Mouse (Mus musculus) frontal cortex, postnatal 36 days (tissue): ENCODE data around the gene Prl7d1.
"Not testable (repeated sequence)": the region's sequence is repeated elsewhere in the genome, so short reads cannot be mapped to it uniquely, and the experiment has no call there.

Experiments used
- DNase-seq, 2 experiments: peaks; one replicate each; pipeline ENCODE4 v3.0.0; 2022; ENCODE audit warnings: low spot score in 2 of 2

The Prl7d1 gene

GRCm38 (mm10) chr13:27716636-27717035 is at the start of gene Prl7d1:
Prl7d1 (minus strand) TSS chr13:27716736.
- no peak for DNase-seq

DNA sequence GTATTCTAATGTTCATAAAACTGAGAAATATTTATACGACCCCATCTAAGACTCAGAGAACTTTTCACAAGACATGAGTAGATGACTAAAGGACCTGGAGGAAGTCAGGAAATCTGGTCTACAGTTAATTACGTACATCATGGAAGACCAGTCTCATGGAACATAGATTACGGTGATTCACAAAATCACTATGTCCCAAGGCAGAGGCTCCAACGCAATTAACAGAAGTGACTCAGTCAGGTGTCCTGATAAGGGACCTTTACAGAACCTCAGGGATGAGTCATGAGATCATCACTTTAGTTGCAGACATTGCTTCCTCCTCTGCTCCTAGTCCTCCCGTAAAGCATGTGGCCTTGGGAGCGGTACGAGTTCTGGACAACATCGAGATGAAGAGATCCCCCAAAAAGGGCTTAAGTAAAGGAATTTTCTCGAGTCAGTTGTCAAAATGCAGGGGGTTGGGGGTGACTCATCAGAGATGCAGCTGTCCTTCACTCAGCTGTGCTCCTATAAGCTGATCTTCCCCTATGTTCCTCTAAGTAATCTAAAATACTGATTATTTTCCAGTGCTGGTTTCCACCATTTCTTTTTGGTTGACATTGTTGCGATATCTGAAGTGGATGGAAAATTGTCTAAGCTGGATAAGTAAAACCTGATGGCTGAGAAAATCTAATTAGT is 18.1 kb upstream of the Prl7d1 start:
- DNase-seq, result no peak

DNA sequence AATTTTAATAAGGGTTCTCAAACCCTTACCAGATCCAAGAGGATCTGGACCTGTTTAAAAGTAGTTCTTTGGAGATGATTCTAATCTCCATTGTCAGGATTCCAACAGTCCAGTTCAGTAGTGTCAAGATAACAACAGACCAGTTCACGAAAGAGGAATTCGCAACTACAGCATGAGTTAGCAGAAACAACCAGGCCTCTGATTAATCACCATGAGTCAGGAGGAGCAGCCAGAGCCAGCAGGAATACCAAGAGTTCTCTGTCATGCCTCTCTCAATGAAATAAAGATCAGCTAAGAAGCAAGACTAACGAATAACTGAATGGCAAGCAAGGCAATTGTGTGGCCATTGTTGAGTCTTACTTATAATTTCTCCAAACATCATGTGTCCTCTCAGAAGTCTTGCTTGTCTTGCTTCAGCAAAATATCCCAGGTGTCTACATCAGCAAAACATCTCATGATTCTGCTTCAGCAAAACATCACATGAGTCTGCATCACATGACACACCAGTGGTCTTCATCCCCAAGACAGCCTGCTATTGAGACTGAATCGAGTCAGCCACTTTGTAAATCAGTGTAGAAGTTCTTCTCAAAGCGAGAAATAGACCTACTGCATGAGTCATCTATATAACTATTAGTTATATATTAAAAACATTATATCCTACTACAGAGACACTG is 13.9 kb upstream of the Prl7d1 start:
- not testable (repeated sequence) for DNase-seq

DNA sequence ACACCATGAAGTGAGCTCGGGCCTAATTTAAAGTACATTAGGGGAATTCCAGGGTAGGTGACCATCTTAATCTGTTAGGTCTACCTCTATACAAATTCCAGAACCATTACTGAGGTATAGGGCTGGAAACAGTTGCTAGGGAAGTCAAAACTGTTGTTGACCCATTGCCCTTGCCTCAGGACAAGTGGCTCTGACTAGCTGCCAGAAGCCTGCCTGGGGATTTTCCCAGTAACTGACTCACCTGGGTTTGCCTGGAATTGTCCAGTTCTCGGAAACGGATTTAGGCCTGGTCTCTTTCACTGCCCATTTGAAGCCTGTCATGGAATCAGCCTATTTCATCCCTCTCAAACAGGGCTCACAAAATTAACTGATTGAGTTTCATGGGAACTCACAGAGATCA is 8.5 kb upstream of the Prl7d1 start:
- DNase-seq, result not testable (repeated sequence)

GRCm38 (mm10) chr13:27706521-27706920 is 10.0 kb downstream of the Prl7d1 start:
- no peak for DNase-seq

DNA sequence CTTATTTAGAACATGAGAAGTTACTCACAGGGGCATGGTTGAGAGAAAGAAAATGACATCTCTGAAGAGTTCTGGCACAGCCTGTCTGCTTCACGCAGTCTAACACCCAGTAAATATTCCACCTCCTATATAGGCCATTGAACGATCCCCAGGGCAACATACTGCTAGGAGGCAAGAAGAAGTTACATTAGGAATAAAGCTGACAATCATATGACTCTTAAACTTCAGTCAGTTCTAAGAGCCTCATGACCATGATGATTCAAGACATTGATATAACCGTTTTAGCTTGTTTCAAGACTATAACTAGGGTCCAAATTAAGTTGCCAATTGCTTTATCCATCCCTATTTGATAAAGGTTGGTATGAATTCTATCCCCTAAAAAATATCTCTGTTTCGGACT is 48.6 kb downstream of the Prl7d1 start, which contains the start of gene Prl7a2:
Gene Prl7a2, minus strand, starts transcription at position 101 of the 400 bp plus-strand sequence.
- DNase-seq, result no peak

DNA sequence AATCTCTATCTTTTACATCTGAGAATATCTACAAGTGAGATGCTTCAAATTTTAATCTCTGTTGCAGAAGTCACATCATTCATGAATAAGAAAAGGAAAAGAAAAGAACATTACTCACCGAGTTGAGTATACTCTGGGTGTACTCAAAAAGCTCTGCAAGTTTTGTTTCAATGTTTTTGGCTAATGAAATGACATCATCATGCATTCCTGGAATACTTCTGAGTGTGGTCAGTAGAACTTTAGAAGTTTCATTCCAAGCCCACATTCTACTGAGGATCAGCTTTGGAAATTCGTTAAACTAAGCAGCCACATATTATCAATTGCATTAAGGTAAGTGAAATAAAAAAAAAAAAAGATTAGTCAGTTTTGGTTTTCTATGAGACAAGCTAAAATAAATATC is 55.8 kb downstream of the Prl7d1 start:
- DNase-seq, result no peak
